Mouse (Mus musculus): ENCODE results near the gene Atp6v1g2. TPM values are rescaled to one million over a fixed set of nuclear protein-coding genes. Genes with fewer than 3 reads are reported as not detected.

Gene Atp6v1g2
- polyA plus RNA-seq, 1 experiment from 2014 or later = 41.6 TPM

DNA sequence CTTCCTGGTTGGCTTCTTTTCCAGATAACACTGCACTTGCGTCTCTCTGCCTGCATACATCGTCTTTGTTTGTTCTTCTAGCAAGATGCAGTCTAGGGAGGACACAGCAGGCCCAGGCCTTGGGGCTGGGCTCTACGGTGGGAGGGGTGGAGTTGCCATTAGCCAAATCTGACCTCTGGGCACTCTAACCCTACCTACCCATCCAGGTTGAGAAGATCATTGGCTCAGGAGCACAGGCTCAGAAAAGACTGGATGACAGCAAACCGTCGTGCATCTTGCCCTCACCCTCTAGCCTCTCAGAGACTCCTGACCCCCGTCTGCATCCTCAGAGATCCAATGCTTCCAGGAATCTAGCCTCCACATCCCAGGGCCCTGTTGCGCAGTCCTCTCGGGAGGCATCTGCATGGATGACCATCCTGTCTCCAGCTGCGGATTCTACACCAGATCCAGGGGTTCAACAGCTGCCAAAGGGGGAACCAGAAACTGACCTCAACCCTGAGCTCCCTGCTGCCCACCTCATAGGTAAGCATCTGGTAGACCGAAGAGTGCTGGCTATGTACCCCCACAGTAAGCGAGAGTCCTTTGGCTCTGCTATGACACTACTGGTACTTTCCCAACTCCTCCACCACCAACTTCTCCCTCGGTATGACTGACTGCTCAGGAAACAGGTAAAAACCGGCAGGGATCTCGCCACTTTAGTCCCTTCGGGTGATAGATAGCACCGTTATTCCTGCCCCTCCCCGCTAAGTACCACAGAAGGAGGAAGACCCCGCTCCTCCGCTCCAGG, 38.4 kb upstream of the Atp6v1g2 start:
- Histone ChIP-seq H3K36me3 (no peaks in the 10 kb centered on the region), H3K27ac (no peak overlapping the region), H3K4me1 (replicated peaks) (peaks cover 14% of the 10 kb centered on the region), H3K9ac (replicated peaks) (peak overlapping the region; percentile 53; the same call in 1 of the 2 replicates), H3K27me3 (peaks cover 43% of the 10 kb centered on the region), H3K4me3 (replicated peaks) (peak overlapping the region; percentile 38), H3K9me3 (no peaks in the 10 kb centered on the region), H3K4me2 (replicated peaks) (peak overlapping the region; percentile 65)
- peak; percentile 32; the same call in 1 of the 2 replicates for ATAC-seq
- 46% methylated on average over 19 of the region's 19 CpGs for WGBS

- Histone ChIP-seq H3K36me3 (no peaks in the 10 kb centered on the region), H3K4me2 (replicated peaks) (peak overlapping the region; percentile 65), H3K4me1 (replicated peaks) (peaks cover 14% of the 10 kb centered on the region), H3K9ac (replicated peaks) (peak overlapping the region; percentile 53; the same call in 1 of the 2 replicates), H3K9me3 (no peaks in the 10 kb centered on the region), H3K4me3 (replicated peaks) (peak overlapping the region; percentile 38), H3K27ac (no peak overlapping the region), H3K27me3 (peaks cover 46% of the 10 kb centered on the region)
- ATAC-seq = peak; percentile 91
- WGBS = 2% methylated on average over 66 of the region's 66 CpGs
These were observed 37.7 kb upstream of the Atp6v1g2 start for GRCm38 (mm10) chr17:35195631-35196320.

- Histone ChIP-seq H3K9ac (replicated peaks) (no peak overlapping the region), H3K4me2 (replicated peaks) (peak overlapping the region; percentile 65), H3K27me3 (peaks cover 46% of the 10 kb centered on the region)
These were observed 37.2 kb upstream of the Atp6v1g2 start for GRCm38 (mm10) chr17:35196321-35196641.

DNA sequence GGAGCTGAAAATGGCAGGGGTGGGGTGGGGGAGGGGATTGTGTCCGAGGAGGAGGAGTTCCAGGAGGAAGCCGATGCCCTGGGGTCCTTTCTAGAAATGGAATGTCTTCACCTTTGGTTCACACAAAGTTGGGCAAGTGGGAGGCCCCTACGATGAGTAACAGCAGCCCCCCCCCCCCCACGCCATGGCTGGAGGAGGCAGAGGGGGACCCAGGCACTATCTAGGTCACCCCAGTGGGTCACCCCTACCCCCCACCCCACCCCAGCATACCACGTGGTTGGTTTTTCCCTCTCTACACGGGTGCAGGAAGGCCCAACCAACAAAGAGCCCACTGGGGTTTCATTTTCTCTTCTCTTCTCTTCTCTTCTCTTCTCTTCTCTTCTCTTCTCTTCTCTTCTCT, 36.3 kb upstream of the Atp6v1g2 start:
- Histone ChIP-seq H3K4me3 (replicated peaks) (no peak overlapping the region), H3K9me3 (no peaks in the 10 kb centered on the region), H3K4me1 (replicated peaks) (peaks cover 14% of the 10 kb centered on the region), H3K36me3 (no peaks in the 10 kb centered on the region), H3K27ac (no peak overlapping the region), H3K4me2 (replicated peaks) (no peak overlapping the region), H3K27me3 (peaks cover 54% of the 10 kb centered on the region), H3K9ac (replicated peaks) (no peak overlapping the region)
- ATAC-seq = no peak
- WGBS = 50% methylated on average over 6 of the region's 6 CpGs

More at GRCm38 (mm10) chr17:35196321-35196641, 37.2 kb upstream of the Atp6v1g2 start:
- Histone ChIP-seq H3K4me1 (replicated peaks) (peaks cover 14% of the 10 kb centered on the region), H3K27ac (no peak overlapping the region), H3K4me3 (replicated peaks) (peak overlapping the region; percentile 38), H3K9me3 (no peaks in the 10 kb centered on the region), H3K36me3 (no peaks in the 10 kb centered on the region)
- 32% methylated on average over 9 of the region's 9 CpGs for WGBS
- no peak for ATAC-seq

DNA sequence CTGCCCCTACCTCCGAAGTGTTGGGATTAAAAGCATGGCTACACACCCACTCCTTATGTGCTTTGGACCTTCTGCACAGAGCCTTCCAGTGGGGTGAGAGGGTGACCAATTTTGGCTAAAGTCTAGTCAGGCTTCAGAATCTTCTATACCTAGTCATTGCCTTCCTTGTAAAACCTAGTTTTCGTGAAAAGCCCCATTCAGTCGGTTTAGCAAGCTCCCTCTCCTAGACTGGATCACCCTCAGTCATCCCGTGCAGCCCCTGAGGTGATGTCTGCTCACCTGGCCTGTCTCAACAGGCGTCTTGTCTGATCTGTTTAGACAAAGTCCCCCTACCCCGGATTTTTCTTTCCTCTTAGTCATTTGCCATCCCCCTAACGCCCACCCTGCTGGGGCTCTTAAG, 35.4 kb upstream of the Atp6v1g2 start:
- Histone ChIP-seq H3K4me3 (replicated peaks) (no peak overlapping the region), H3K27me3 (peaks cover 61% of the 10 kb centered on the region), H3K27ac (no peak overlapping the region), H3K9me3 (no peaks in the 10 kb centered on the region), H3K4me2 (replicated peaks) (no peak overlapping the region), H3K36me3 (no peaks in the 10 kb centered on the region), H3K4me1 (replicated peaks) (peaks cover 14% of the 10 kb centered on the region), H3K9ac (replicated peaks) (no peak overlapping the region)
- 72% methylated on average over 7 of the region's 7 CpGs for WGBS
- no peak for ATAC-seq

GRCm38 (mm10) chr17:35198946-35199345, 34.5 kb upstream of the Atp6v1g2 start:
- Histone ChIP-seq H3K9ac (replicated peaks) (no peak overlapping the region), H3K4me2 (replicated peaks) (no peak overlapping the region), H3K4me3 (replicated peaks) (no peak overlapping the region), H3K36me3 (no peaks in the 10 kb centered on the region), H3K9me3 (no peaks in the 10 kb centered on the region), H3K27me3 (peaks cover 62% of the 10 kb centered on the region), H3K4me1 (replicated peaks) (peaks cover 14% of the 10 kb centered on the region), H3K27ac (no peak overlapping the region)
- no peak for ATAC-seq
- 34% methylated on average over 8 of the region's 8 CpGs for WGBS

DNA sequence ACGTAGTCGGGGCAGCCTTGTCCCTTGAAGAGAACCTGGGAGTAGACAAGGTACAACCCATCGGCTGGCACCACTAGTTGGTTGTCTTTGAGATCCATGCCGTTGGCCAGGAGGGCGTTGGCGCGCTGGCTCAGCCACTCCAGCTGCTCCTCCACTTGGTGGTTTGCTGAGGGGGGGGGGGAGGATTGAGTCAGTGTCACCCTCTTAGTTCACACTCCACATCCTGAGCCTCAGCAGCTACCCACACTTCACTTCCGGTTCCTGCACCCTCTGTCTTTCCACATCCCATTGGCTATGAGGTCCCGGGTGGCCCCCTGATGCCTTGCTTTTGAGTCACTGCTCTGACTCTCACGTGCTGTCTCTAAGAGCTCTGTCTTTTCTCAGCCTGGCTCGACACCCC, 33.1 kb upstream of the Atp6v1g2 start:
- ATAC-seq = no peak
- H3K27me3 ChIP-seq = peaks cover 59% of the 10 kb centered on the region

DNA sequence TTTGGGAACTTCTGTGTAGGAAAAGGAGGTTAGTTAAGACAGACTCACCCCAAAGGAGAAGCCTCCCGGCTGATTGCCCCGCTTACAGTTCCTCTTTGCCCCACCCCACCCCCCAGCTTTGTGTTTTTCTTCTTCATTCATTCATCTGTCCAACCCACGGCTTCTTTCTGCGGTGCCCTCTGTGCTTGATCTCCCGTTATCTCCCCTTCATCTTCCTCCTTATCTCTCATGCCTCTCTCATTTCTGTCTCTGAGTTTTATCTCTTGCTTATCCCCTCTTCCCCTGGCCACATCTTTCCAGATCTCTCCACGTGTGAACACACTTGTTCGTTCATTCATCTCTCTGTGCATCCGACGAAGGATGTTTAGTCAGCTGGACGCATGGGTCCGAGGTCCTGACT, 32.3 kb upstream of the Atp6v1g2 start:
- peaks cover 2% of the 10 kb centered on the region for H3K4me1 ChIP-seq (replicated peaks)
- no peak overlapping the region for H3K27ac ChIP-seq
- no peak overlapping the region for H3K9ac ChIP-seq (replicated peaks)
- peaks cover 52% of the 10 kb centered on the region for H3K27me3 ChIP-seq
- H3K4me3 ChIP-seq (replicated peaks) = no peak overlapping the region
- 86% methylated on average over 11 of the region's 11 CpGs for WGBS
- H3K4me2 ChIP-seq (replicated peaks) = no peak overlapping the region
- no peak for ATAC-seq
- H3K36me3 ChIP-seq = no peaks in the 10 kb centered on the region
- H3K9me3 ChIP-seq = no peaks in the 10 kb centered on the region

More for the DNA sequence above, 33.1 kb upstream of the Atp6v1g2 start:
- Histone ChIP-seq H3K4me2 (replicated peaks) (no peak overlapping the region), H3K4me1 (replicated peaks) (peaks cover 9% of the 10 kb centered on the region), H3K9me3 (no peaks in the 10 kb centered on the region), H3K36me3 (no peaks in the 10 kb centered on the region), H3K9ac (replicated peaks) (no peak overlapping the region), H3K27ac (no peak overlapping the region), H3K4me3 (replicated peaks) (no peak overlapping the region)
- WGBS = 87% methylated on average over 11 of the region's 11 CpGs

GRCm38 (mm10) chr17:35201787-35202186, 31.7 kb upstream of the Atp6v1g2 start, which contains the start of gene Tnf:
Tnf (minus strand) TSS chr17:35202007.
- H3K4me3 ChIP-seq (replicated peaks) = no peak within 1 kb of the TSS
- H3K27me3 ChIP-seq = peaks cover 46% of the 10 kb centered on the region
- no peak within 1 kb of the TSS for H3K27ac ChIP-seq
- ATAC-seq = no peak
- no peak within 1 kb of the TSS for H3K4me2 ChIP-seq (replicated peaks)
- H3K36me3 ChIP-seq = no peaks in the 10 kb centered on the region
- H3K4me1 ChIP-seq (replicated peaks) = no peaks in the 10 kb centered on the region
- no peaks in the 10 kb centered on the region for H3K9me3 ChIP-seq
- no peak within 1 kb of the TSS for H3K9ac ChIP-seq (replicated peaks)
- WGBS = 51% methylated on average over 13 of the region's 13 CpGs

GRCm38 (mm10) chr17:35202442-35202841, 31.0 kb upstream of the Atp6v1g2 start:
- Histone ChIP-seq H3K4me2 (replicated peaks) (no peak overlapping the region), H3K4me3 (replicated peaks) (no peak overlapping the region), H3K27me3 (peaks cover 41% of the 10 kb centered on the region), H3K36me3 (no peaks in the 10 kb centered on the region), H3K4me1 (replicated peaks) (no peaks in the 10 kb centered on the region), H3K27ac (no peak overlapping the region), H3K9me3 (no peaks in the 10 kb centered on the region), H3K9ac (replicated peaks) (no peak overlapping the region)
- WGBS = 72% methylated on average over 4 of the region's 4 CpGs
- ATAC-seq = no peak

DNA sequence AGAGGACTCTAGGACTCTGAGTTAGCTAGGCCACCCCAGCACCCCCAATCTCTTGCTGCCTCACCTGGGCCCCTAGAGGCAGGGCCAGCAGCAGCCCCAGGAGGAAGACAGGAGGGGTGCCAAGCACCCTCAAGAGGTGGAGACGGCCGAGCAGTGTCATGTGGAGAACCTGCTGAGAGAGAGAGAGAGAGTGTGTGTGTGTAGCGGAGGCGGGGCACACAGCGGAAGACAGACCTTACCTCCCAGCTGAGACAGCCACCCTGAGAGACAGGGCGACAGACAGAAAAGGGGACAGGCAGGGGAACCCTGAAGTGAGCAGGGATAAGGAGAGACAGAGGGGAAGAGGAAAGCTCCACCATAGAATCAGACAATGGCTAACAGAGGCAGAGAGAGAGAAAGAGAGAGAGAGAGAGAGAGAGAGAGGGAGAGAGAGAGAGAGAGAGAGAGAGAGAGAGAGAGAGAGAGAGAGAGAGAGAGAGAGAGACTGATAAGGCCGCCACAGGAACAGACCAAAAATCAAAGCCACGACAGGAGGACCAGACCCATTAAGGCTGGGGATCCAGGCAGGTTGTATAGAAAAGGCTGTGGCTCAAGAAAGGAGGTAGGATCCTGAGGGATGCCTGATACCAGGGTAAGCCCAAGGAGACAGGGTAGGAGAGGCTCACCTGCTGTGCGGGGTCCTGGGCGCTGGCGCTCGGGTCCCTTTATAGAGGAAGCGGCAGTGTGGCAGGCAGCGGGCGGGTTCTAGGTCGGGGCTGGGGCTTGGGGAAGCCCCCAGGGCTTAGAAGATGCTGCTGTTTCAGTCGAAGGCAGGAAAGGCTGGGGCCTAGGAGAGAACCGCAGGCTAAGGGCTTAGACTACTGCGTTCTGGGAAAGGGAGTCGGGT, 28.7 kb upstream of the Atp6v1g2 start, which contains the start of gene Lta:
Lta (minus strand) TSS at position 858 of the 886 bp plus-strand sequence.
- Histone ChIP-seq H3K36me3 (no peaks in the 10 kb centered on the region), H3K9me3 (no peaks in the 10 kb centered on the region), H3K4me3 (replicated peaks) (no peak within 1 kb of the TSS), H3K27me3 (peaks cover 36% of the 10 kb centered on the region), H3K4me1 (replicated peaks) (no peaks in the 10 kb centered on the region), H3K4me2 (replicated peaks) (no peak within 1 kb of the TSS), H3K27ac (no peak within 1 kb of the TSS), H3K9ac (replicated peaks) (peak within 1 kb of the TSS; percentile 51)
- ATAC-seq = no peak
- WGBS = 29% methylated on average over 20 of the region's 20 CpGs
